Mouse (Mus musculus) adrenal gland, postnatal 10 days (tissue): ENCODE data around the gene Edn2. TPM values are rescaled to one million over a fixed set of nuclear protein-coding genes. Genes with fewer than 3 reads are reported as not detected.

Experiments used
- DNase-seq: peaks from one replicate; pipeline ENCODE4 v3.0.0; 2021; ENCODE audit warnings: mixed read lengths
- total RNA-seq, 2 experiments: library from RNA; stranded (reverse); gene quantifications; 2 replicates each; pipeline ENCODE4 v1.2.3; 2021

The Edn2 gene
- total RNA-seq, 2 experiments from 2014 or later: not detected

- no peak for DNase-seq
Observed at GRCm38 (mm10) chr4:120206471-120206891, 45.5 kb downstream of the Edn2 start.

- no peak for DNase-seq
Observed at GRCm38 (mm10) chr4:120212080-120212479, 51.1 kb downstream of the Edn2 start.

GRCm38 (mm10) chr4:120212812-120213211 lies 51.8 kb downstream of the Edn2 start:
- DNase-seq: no peak

GRCm38 (mm10) chr4:120215915-120216591 lies 55.0 kb downstream of the Edn2 start:
- peak; percentile 79 for DNase-seq

- DNase-seq: no peak
Observed at GRCm38 (mm10) chr4:120216883-120217282, 55.9 kb downstream of the Edn2 start.

Other genes starting within 250 kb of the Edn2 start
- gene AL607142.1, start 96.2 kb upstream of the Edn2 start, total RNA-seq: not detected
- gene Foxo6, start 126.1 kb downstream of the Edn2 start, total RNA-seq: 1 to 10 TPM; 1.4 to 3.7 TPM
- gene Scmh1, start 244.1 kb downstream of the Edn2 start, total RNA-seq: 10 to 100 TPM; 40.3 to 47.3 TPM